17 mouse cellular contexts compared by ENCODE assay signal in genomic region chr19:16805102-16805501, GRCm38 (mm10).
"Had no signal": no experiment of that assay in that cellular context is flagged by ENCODE, and none has a peak within 500 bp of the region (broad histone marks: within the 10 kb centered on the region; RNA-seq: fewer than 3 reads in every experiment).

No protein-coding gene starts in this region.

- H3K4me1 ChIP-seq: lung, embryonic 15.5 days; midbrain, embryonic 13.5 days; midbrain, embryonic 15.5 days; neural tube, embryonic 12.5 days; stomach, embryonic 15.5 days had no signal

- H3K36me3 ChIP-seq: lung, embryonic 15.5 days; midbrain, embryonic 13.5 days; midbrain, embryonic 15.5 days; neural tube, embryonic 12.5 days; stomach, embryonic 15.5 days had no signal

- H3K27ac ChIP-seq: lung, embryonic 15.5 days; macrophage; midbrain, embryonic 13.5 days; midbrain, embryonic 15.5 days; neural tube, embryonic 12.5 days; stomach, embryonic 15.5 days; stomach, postnatal 0 days had no signal

- ATAC-seq: lung, postnatal 0 days; midbrain, embryonic 13.5 days; midbrain, embryonic 15.5 days had no signal

- H3K27me3 ChIP-seq: lung, embryonic 15.5 days; midbrain, embryonic 13.5 days; midbrain, embryonic 15.5 days; neural tube, embryonic 12.5 days; stomach, embryonic 15.5 days had no signal

- H3K9me3 ChIP-seq: lung, embryonic 15.5 days; megakaryocyte, embryonic 14.5 days; midbrain, embryonic 13.5 days; midbrain, embryonic 15.5 days; neural tube, embryonic 12.5 days; stomach, embryonic 15.5 days had no signal

- H3K9ac ChIP-seq: lung, embryonic 15.5 days; midbrain, embryonic 13.5 days; midbrain, embryonic 15.5 days; neural tube, embryonic 12.5 days; stomach, embryonic 15.5 days had no signal

- H3K4me2 ChIP-seq: lung, embryonic 15.5 days; midbrain, embryonic 11.5 days; midbrain, embryonic 13.5 days; midbrain, embryonic 15.5 days; neural tube, embryonic 12.5 days; stomach, embryonic 15.5 days had no signal

- H3K4me3 ChIP-seq: lung, embryonic 15.5 days; megakaryocyte, embryonic 14.5 days; midbrain, embryonic 13.5 days; midbrain, embryonic 15.5 days; neural tube, embryonic 12.5 days; stomach, embryonic 15.5 days had no signal

- DNase-seq: lung, adult 2 months; lung, postnatal 14 days; lung, postnatal 36 days; right cerebral cortex, postnatal 14 days; thymus, adult 2 months; thymus, postnatal 25 days; thymus, postnatal 4 days had no signal
